Mouse (Mus musculus) stomach, postnatal 0 days (tissue): ENCODE data around the gene Paqr6.

Experiments used
- CTCF ChIP-seq: IDR thresholded peaks from 2 replicates; pipeline ENCODE4 v1.5.1; 2016; ENCODE audit warnings: antibody characterized with exemption, low read depth, mild to moderate bottlenecking, moderate library complexity
- EP300 ChIP-seq: optimal IDR thresholded peaks from 2 replicates; pipeline ENCODE3; 2016; ENCODE audit warnings: antibody characterized with exemption

- TF ChIP-seq CTCF (no peak), EP300 (no peak)
These were observed 29.4 kb upstream of the Paqr6 start for GRCm38 (mm10) chr3:88334902-88335435.
